Mouse (Mus musculus): ENCODE data around the gene Ppp1r12a. TPM values are rescaled to one million over a fixed set of nuclear protein-coding genes. Genes with fewer than 3 reads are reported as not detected.

Gene Ppp1r12a
- polyA plus RNA-seq, 1 experiment from 2014 or later: 82.9 TPM

DNA sequence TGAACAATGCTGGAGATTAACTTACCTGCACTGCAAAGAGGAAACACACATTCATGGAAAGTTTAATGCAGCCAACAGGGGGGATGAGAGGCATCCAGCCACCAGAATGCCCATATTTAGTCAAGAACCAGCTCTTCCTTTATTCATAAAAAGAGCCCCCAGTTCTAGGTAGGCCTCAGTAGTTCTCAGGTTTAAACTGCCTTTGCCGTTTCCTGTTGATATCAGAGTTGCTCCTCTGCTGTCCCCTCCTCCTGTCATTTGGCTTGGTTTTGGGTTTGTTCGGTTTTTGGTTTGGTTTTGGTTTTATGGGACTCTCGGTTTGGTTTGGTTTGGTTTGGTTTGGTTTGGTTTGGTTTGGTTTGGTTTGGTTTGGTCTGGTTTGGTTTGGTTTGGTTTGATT lies 32.8 kb upstream of the Ppp1r12a start:
- ATAC-seq (no peak), DNase-seq (ENCODE audit: low spot score) (no peak)
- no peaks in the 10 kb centered on the region for H3K27me3 ChIP-seq (replicated peaks; ENCODE audit: insufficient read depth, low read length)
- no peaks in the 10 kb centered on the region for H3K9me3 ChIP-seq (ENCODE audit: low read length)
- no peak overlapping the region for H3K27ac ChIP-seq (ENCODE audit: low read length)
- no peak overlapping the region for H3K4me3 ChIP-seq (ENCODE audit: low read depth, low read length)
- no peak for TF ChIP-seq CTCF (IDR thresholded peaks at IDR 0.05)
- no peak for TF ChIP-seq EP300 (IDR thresholded peaks at IDR 0.05)
- H3K36me3 ChIP-seq (ENCODE audit: insufficient read depth, low read length): no peaks in the 10 kb centered on the region
- no peak overlapping the region for H3K9ac ChIP-seq (replicated peaks; ENCODE audit: low read depth)
- no peak overlapping the region for H3K4me2 ChIP-seq (replicated peaks; ENCODE audit: low read depth, low read length)
- 93% methylated on average over 3 of the region's 3 CpGs for WGBS
- no peaks in the 10 kb centered on the region for H3K4me1 ChIP-seq (ENCODE audit: insufficient read depth, low read depth, low read length)

DNA sequence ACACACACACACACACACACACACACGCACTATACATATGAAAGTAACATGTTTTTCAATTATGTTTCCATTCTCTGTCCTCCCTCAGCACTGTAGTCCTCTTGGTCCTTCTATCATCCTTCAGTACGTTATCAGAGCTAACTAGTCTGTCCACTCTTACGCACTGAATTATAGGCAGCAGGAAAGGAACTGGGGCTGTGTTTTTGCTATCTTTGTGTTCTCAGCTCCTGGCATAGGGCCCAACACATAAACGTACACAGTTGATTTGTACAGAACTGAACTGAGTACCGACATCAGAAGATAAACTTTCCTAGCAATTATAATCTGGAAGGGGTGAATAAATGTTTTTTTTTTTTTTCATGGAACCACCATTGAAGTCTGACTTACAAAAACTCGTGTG lies 30.1 kb upstream of the Ppp1r12a start:
- ATAC-seq (no peak), DNase-seq (ENCODE audit: low spot score) (no peak)
- Histone ChIP-seq H3K27ac (ENCODE audit: low read length) (no peak overlapping the region), H3K4me2 (replicated peaks; ENCODE audit: low read depth, low read length) (no peak overlapping the region), H3K4me3 (ENCODE audit: low read depth, low read length) (no peak overlapping the region), H3K9ac (replicated peaks; ENCODE audit: low read depth) (no peak overlapping the region), H3K27me3 (replicated peaks; ENCODE audit: insufficient read depth, low read length) (no peaks in the 10 kb centered on the region), H3K36me3 (ENCODE audit: insufficient read depth, low read length) (no peaks in the 10 kb centered on the region), H3K9me3 (ENCODE audit: low read length) (no peaks in the 10 kb centered on the region), H3K4me1 (ENCODE audit: insufficient read depth, low read depth, low read length) (no peaks in the 10 kb centered on the region)
- TF ChIP-seq EP300 (IDR thresholded peaks at IDR 0.05) (no peak), CTCF (IDR thresholded peaks at IDR 0.05) (no peak)
- WGBS: 28% methylated on average over 6 of the region's 6 CpGs

DNA sequence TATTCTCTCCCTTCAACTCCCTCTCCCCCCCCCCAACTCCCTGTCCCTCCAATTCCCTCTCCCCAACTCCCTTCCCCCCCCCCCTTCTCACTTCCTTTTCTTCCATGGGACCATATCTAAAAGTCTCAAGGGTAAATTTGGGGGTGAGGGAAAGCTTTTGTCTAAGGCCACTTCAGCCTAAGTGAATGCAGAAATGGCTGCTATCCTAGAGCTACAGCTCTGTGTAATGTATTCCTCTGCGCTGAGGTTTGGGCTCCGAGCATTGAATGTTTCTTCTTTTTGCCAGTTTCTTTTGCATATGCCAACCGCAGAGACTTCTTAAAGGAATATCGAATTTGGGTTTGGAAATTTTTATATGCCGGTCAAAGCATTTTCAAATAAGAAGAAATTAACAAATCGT lies 28.7 kb upstream of the Ppp1r12a start:
- TF ChIP-seq EP300 (IDR thresholded peaks at IDR 0.05): no peak
- no peak for TF ChIP-seq CTCF (IDR thresholded peaks at IDR 0.05)

DNA sequence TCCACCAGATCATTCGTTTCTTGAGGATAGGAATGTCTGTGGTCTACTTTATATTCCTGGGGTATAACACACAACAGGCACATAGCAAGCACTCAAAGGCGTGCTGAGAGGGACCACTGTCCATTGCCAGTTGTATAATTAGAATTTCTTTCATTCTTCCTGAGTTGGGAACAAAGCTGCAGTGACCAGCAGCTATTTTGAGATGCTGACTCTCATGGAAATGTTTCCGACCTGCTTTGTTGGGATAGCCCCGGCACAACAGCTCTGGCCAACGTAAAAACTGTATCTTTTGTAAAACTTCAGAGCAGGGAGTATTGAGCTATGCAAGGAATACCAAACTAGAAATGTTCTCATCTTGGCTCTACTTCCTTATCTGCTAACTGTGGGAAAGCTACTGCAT lies 28.2 kb upstream of the Ppp1r12a start:
- no peak overlapping the region for H3K4me2 ChIP-seq (replicated peaks; ENCODE audit: low read depth, low read length)
- H3K36me3 ChIP-seq (ENCODE audit: insufficient read depth, low read length): no peaks in the 10 kb centered on the region
- no peak overlapping the region for H3K9ac ChIP-seq (replicated peaks; ENCODE audit: low read depth)
- H3K9me3 ChIP-seq (ENCODE audit: low read length): no peaks in the 10 kb centered on the region
- no peak overlapping the region for H3K4me3 ChIP-seq (ENCODE audit: low read depth, low read length)
- H3K27me3 ChIP-seq (replicated peaks; ENCODE audit: insufficient read depth, low read length): no peaks in the 10 kb centered on the region
- no peaks in the 10 kb centered on the region for H3K4me1 ChIP-seq (ENCODE audit: insufficient read depth, low read depth, low read length)
- TF ChIP-seq CTCF (IDR thresholded peaks at IDR 0.05) (no peak), EP300 (IDR thresholded peaks at IDR 0.05) (no peak)
- DNase-seq (ENCODE audit: low spot score) (no peak), ATAC-seq (no peak)
- 69% methylated on average over 5 of the region's 5 CpGs for WGBS
- H3K27ac ChIP-seq (ENCODE audit: low read length): no peak overlapping the region

More for the DNA sequence above, 28.7 kb upstream of the Ppp1r12a start:
- ATAC-seq (no peak), DNase-seq (ENCODE audit: low spot score) (no peak)
- 93% methylated on average over 6 of the region's 6 CpGs for WGBS
- no peak overlapping the region for H3K4me3 ChIP-seq (ENCODE audit: low read depth, low read length)
- no peaks in the 10 kb centered on the region for H3K36me3 ChIP-seq (ENCODE audit: insufficient read depth, low read length)
- no peak overlapping the region for H3K27ac ChIP-seq (ENCODE audit: low read length)
- H3K27me3 ChIP-seq (replicated peaks; ENCODE audit: insufficient read depth, low read length): no peaks in the 10 kb centered on the region
- H3K4me1 ChIP-seq (ENCODE audit: insufficient read depth, low read depth, low read length): no peaks in the 10 kb centered on the region
- H3K9me3 ChIP-seq (ENCODE audit: low read length): no peaks in the 10 kb centered on the region
- H3K9ac ChIP-seq (replicated peaks; ENCODE audit: low read depth): no peak overlapping the region
- no peak overlapping the region for H3K4me2 ChIP-seq (replicated peaks; ENCODE audit: low read depth, low read length)

DNA sequence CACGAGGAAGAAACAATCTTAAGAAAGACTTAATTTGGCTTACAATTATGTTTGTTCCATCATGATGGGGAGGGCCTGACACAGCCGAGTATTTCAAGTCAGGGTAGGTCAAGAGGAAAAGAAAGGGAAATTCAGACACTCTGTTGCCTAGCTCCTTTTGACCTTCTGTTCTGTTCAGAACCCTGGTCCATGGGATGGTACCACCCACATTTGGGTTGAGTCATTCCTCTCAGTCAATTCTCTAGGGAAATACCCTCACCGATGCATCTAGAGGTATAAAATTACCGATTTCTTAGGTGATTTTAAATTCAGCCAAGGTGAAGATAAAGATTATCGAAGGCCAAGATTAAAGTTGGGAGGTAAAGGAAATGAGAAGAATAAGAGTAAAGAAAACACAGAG lies 23.6 kb upstream of the Ppp1r12a start:
- 82% methylated on average over 5 of the region's 5 CpGs for WGBS
- H3K27me3 ChIP-seq (replicated peaks; ENCODE audit: insufficient read depth, low read length): no peaks in the 10 kb centered on the region
- TF ChIP-seq EP300 (IDR thresholded peaks at IDR 0.05) (no peak), CTCF (IDR thresholded peaks at IDR 0.05) (no peak)
- no peaks in the 10 kb centered on the region for H3K36me3 ChIP-seq (ENCODE audit: insufficient read depth, low read length)
- DNase-seq (ENCODE audit: low spot score): no peak
- no peak for ATAC-seq
- H3K4me2 ChIP-seq (replicated peaks; ENCODE audit: low read depth, low read length): no peak overlapping the region
- no peaks in the 10 kb centered on the region for H3K9me3 ChIP-seq (ENCODE audit: low read length)
- no peaks in the 10 kb centered on the region for H3K4me1 ChIP-seq (ENCODE audit: insufficient read depth, low read depth, low read length)
- no peak overlapping the region for H3K9ac ChIP-seq (replicated peaks; ENCODE audit: low read depth)
- no peak overlapping the region for H3K27ac ChIP-seq (ENCODE audit: low read length)
- no peak overlapping the region for H3K4me3 ChIP-seq (ENCODE audit: low read depth, low read length)

GRCm38 (mm10) chr10:108139788-108140187 lies 22.2 kb upstream of the Ppp1r12a start:
- WGBS: 65% methylated on average over 3 of the region's 3 CpGs
- no peak for ATAC-seq
- H3K27me3 ChIP-seq (replicated peaks; ENCODE audit: insufficient read depth, low read length): no peaks in the 10 kb centered on the region
- no peak overlapping the region for H3K27ac ChIP-seq (ENCODE audit: low read length)
- DNase-seq (ENCODE audit: low spot score): no peak
- TF ChIP-seq EP300 (IDR thresholded peaks at IDR 0.05) (no peak), CTCF (IDR thresholded peaks at IDR 0.05) (no peak)
- H3K36me3 ChIP-seq (ENCODE audit: insufficient read depth, low read length): no peaks in the 10 kb centered on the region
- no peak overlapping the region for H3K9ac ChIP-seq (replicated peaks; ENCODE audit: low read depth)
- H3K4me3 ChIP-seq (ENCODE audit: low read depth, low read length): no peak overlapping the region
- H3K9me3 ChIP-seq (ENCODE audit: low read length): no peaks in the 10 kb centered on the region
- no peaks in the 10 kb centered on the region for H3K4me1 ChIP-seq (ENCODE audit: insufficient read depth, low read depth, low read length)
- H3K4me2 ChIP-seq (replicated peaks; ENCODE audit: low read depth, low read length): no peak overlapping the region

DNA sequence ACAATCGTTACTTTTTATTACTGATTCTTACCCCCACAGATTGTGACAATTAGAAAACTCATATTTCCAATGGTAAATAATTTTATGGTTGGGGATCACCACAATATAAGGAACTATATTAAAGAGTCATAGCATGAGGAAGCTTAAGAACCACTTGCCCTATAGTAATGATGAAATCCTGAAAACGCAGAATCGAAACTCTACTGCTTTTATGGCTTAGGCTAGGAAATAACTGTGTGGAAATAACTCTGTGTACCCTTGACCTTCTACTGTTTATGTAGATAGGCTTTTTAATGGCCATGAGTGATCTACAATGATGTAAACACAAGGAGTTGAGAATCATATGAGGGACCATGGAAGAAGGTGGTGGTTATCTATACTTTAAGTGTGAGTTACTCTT lies 21.3 kb upstream of the Ppp1r12a start:
- Histone ChIP-seq H3K27me3 (replicated peaks; ENCODE audit: insufficient read depth, low read length) (no peaks in the 10 kb centered on the region), H3K27ac (ENCODE audit: low read length) (no peak overlapping the region), H3K4me2 (replicated peaks; ENCODE audit: low read depth, low read length) (no peak overlapping the region), H3K36me3 (ENCODE audit: insufficient read depth, low read length) (no peaks in the 10 kb centered on the region), H3K4me1 (ENCODE audit: insufficient read depth, low read depth, low read length) (no peaks in the 10 kb centered on the region), H3K4me3 (ENCODE audit: low read depth, low read length) (no peak overlapping the region), H3K9ac (replicated peaks; ENCODE audit: low read depth) (no peak overlapping the region), H3K9me3 (ENCODE audit: low read length) (no peaks in the 10 kb centered on the region)
- ATAC-seq (no peak), DNase-seq (ENCODE audit: low spot score) (no peak)
- 87% methylated on average over 3 of the region's 3 CpGs for WGBS
- TF ChIP-seq EP300 (IDR thresholded peaks at IDR 0.05) (no peak), CTCF (IDR thresholded peaks at IDR 0.05) (no peak)
